Mouse (Mus musculus) spleen, adult 2 months (tissue): ENCODE measurements around the gene AA467197.

Experiments
- CTCF ChIP-seq: fragments of 200-500 bp; IDR thresholded peaks from 2 replicates; pipeline ENCODE4 v1.5.1; 2011; ENCODE audit warnings: mild to moderate bottlenecking, inconsistent platforms; ENCODE audit not compliant: insufficient read depth, insufficient read length, insufficient replicate concordance; ENCODE audit errors: extremely low read depth
- POLR2A ChIP-seq: fragments of 200-500 bp; IDR thresholded peaks from 2 replicates; pipeline ENCODE4 v1.6.1; 2011; ENCODE audit warnings: low read depth, low read length, inconsistent platforms

DNA sequence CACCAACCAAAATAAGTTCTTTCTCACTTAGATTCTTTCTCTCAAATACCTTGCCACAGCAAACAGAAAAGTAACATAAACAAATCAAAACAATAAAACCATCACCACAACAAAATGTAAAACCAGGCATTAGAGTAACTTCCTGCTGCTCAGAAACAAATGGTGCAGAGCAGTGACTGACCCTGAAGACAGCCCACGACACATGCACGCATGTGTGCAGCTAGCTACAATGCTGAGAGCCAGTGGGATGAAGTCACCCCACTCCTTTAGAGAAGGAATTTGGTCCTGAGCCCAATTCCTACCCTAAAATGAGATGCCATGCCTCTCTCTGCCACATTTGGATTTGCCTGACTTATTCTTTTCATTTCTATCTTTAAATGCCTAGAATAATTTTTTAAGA lies 35.4 kb upstream of the AA467197 start:
- TF ChIP-seq CTCF: no peak
- no peak for TF ChIP-seq POLR2A
